Mouse (Mus musculus): Measurements from ENCODE around the gene Mdga1. TPM values are rescaled to one million over a fixed set of nuclear protein-coding genes. Genes with fewer than 3 reads are reported as not detected.
"Not testable (repeated sequence)": the region's sequence is repeated elsewhere in the genome, so short reads cannot be mapped to it uniquely, and the experiment has no call there.

Gene Mdga1
- polyA plus RNA-seq, 1 experiment from 2014 or later = 2.1 TPM

- peaks cover 11% of the 10 kb centered on the region for H3K4me1 ChIP-seq
- H3K9me3 ChIP-seq (replicated peaks) = no peaks in the 10 kb centered on the region
- H3K27ac ChIP-seq = no peak overlapping the region
- 71% methylated on average over 21 of the region's 21 CpGs for WGBS
- H3K4me3 ChIP-seq (replicated peaks) = no peak overlapping the region
- H3K4me2 ChIP-seq = no peak overlapping the region
- H3K9ac ChIP-seq = no peak overlapping the region
- no peaks in the 10 kb centered on the region for H3K36me3 ChIP-seq
- ATAC-seq (replicated peaks; ENCODE audit: low FRiP score) = no peak
- peaks cover 19% of the 10 kb centered on the region for H3K27me3 ChIP-seq
Measured at GRCm38 (mm10) chr17:29799398-29800095, 170.3 kb downstream of the Mdga1 start.

- no peak overlapping the region for H3K27ac ChIP-seq
- H3K9me3 ChIP-seq (replicated peaks) = no peaks in the 10 kb centered on the region
- H3K36me3 ChIP-seq = no peaks in the 10 kb centered on the region
- H3K4me2 ChIP-seq = no peak overlapping the region
- peaks cover 11% of the 10 kb centered on the region for H3K4me1 ChIP-seq
- ATAC-seq (replicated peaks; ENCODE audit: low FRiP score) = no peak
- H3K9ac ChIP-seq = no peak overlapping the region
- H3K27me3 ChIP-seq = peaks cover 26% of the 10 kb centered on the region
- 45% methylated on average over 10 of the region's 10 CpGs for WGBS
- H3K4me3 ChIP-seq (replicated peaks) = no peak overlapping the region
Measured at GRCm38 (mm10) chr17:29798151-29798550, 171.7 kb downstream of the Mdga1 start.

DNA sequence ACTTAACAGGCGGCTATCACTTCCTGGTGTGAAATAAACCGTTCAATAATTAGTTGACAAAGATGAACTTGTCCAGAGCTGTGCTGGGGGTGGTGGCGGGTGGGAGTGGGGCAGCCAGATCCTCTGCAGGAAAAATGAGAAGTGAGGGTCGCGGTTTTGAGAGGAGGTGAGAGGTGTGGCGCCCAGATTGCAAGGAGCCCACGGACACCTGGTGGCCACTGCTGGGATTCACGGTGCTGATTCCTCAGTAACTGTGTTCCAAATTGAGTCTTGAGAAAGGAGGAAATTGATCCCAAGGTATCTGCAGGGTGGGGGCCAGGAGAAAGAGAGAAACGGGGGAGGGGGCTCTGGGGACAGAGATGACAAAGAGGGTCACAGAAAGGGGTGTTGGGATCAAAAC, 173.1 kb downstream of the Mdga1 start:
- no peak for ATAC-seq (replicated peaks; ENCODE audit: low FRiP score)
- Histone ChIP-seq H3K9me3 (replicated peaks) (no peaks in the 10 kb centered on the region), H3K9ac (no peak overlapping the region), H3K4me3 (replicated peaks) (no peak overlapping the region), H3K36me3 (no peaks in the 10 kb centered on the region), H3K27ac (no peak overlapping the region), H3K4me1 (peaks cover 11% of the 10 kb centered on the region), H3K27me3 (peaks cover 26% of the 10 kb centered on the region), H3K4me2 (no peak overlapping the region)
- WGBS = 34% methylated on average over 9 of the region's 9 CpGs

DNA sequence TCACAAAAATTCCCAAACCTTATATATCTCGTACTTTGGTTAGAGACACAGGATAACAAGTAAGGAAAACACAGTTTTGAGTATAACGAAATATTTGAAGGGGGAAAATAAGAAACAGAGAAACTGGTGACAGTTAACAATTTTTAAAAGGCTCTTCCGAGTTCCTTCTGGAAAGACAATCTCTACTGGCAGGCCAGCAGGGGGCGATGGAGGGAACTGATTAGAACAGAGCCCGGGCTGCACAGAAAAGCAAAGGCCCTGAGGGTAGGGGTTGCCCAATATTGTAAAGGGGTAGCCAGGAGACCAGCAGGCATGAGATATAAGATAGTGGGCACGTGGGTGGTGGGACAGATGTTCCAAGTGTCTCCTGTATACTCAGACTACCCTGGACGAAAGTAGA, 173.8 kb downstream of the Mdga1 start:
- Histone ChIP-seq H3K4me2 (no peak overlapping the region), H3K4me3 (replicated peaks) (no peak overlapping the region), H3K9ac (no peak overlapping the region), H3K27ac (no peak overlapping the region), H3K27me3 (peaks cover 26% of the 10 kb centered on the region), H3K36me3 (no peaks in the 10 kb centered on the region), H3K9me3 (replicated peaks) (no peaks in the 10 kb centered on the region), H3K4me1 (peaks cover 11% of the 10 kb centered on the region)
- no peak for ATAC-seq (replicated peaks; ENCODE audit: low FRiP score)
- 12% methylated on average over 7 of the region's 7 CpGs for WGBS

- no peak for ATAC-seq (replicated peaks; ENCODE audit: low FRiP score)
- H3K4me1 ChIP-seq = peaks cover 11% of the 10 kb centered on the region
Measured at GRCm38 (mm10) chr17:29795050-29795770, 174.7 kb downstream of the Mdga1 start.

GRCm38 (mm10) chr17:29791531-29792050, 178.3 kb downstream of the Mdga1 start:
- Histone ChIP-seq H3K4me2 (no peak overlapping the region), H3K27me3 (peaks cover 17% of the 10 kb centered on the region), H3K27ac (no peak overlapping the region), H3K4me1 (peaks cover 14% of the 10 kb centered on the region), H3K4me3 (replicated peaks) (no peak overlapping the region), H3K9ac (no peak overlapping the region), H3K9me3 (replicated peaks) (no peaks in the 10 kb centered on the region), H3K36me3 (no peaks in the 10 kb centered on the region)
- WGBS = 80% methylated on average over 9 of the region's 9 CpGs
- no peak for ATAC-seq (replicated peaks; ENCODE audit: low FRiP score)

More at GRCm38 (mm10) chr17:29795050-29795770, 174.7 kb downstream of the Mdga1 start:
- Histone ChIP-seq H3K9me3 (replicated peaks) (no peaks in the 10 kb centered on the region), H3K4me3 (replicated peaks) (peak overlapping the region; percentile 25), H3K4me2 (peak overlapping the region; percentile 53), H3K9ac (0 out of 2 replicates have a peak overlapping the region, but pooled peaks have one; percentile 17), H3K27ac (no peak overlapping the region), H3K36me3 (no peaks in the 10 kb centered on the region), H3K27me3 (peaks cover 26% of the 10 kb centered on the region)
- WGBS = 5% methylated on average over 23 of the region's 23 CpGs

DNA sequence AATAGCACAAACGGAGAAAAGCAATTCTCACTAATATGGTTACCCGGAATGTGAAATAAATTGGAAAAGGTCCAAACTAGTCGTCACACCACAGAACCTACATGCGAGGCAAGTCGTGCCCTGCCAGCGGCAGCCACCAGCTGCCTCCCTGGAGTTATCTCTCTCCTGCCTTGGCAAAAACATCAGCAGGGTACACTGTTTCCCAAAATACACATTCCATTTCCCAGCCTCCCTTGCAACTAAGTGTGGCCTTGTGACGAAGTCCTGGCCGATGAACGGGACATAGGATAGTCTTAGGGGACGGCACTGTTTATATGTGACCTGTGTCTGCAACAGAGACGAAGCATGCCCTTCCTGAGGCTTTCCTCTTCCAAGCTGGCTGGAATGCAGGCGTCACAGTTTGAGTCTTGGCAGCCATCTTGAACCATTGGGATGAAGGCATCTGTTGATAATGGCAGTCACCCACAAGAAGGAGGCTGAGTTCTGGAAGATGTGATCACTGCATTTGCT, 179.6 kb downstream of the Mdga1 start:
- no peak for ATAC-seq (replicated peaks; ENCODE audit: low FRiP score)
- no peak overlapping the region for H3K27ac ChIP-seq
- H3K4me1 ChIP-seq = peaks cover 8% of the 10 kb centered on the region
- H3K9me3 ChIP-seq (replicated peaks) = no peaks in the 10 kb centered on the region
- no peak overlapping the region for H3K4me3 ChIP-seq (replicated peaks)
- no peaks in the 10 kb centered on the region for H3K36me3 ChIP-seq
- no peak overlapping the region for H3K9ac ChIP-seq
- 86% methylated on average over 12 of the region's 12 CpGs for WGBS
- peaks cover 12% of the 10 kb centered on the region for H3K27me3 ChIP-seq
- no peak overlapping the region for H3K4me2 ChIP-seq

GRCm38 (mm10) chr17:29789715-29790114, 180.2 kb downstream of the Mdga1 start:
- no peaks in the 10 kb centered on the region for H3K36me3 ChIP-seq
- ATAC-seq (replicated peaks; ENCODE audit: low FRiP score) = no peak
- H3K9me3 ChIP-seq (replicated peaks) = no peaks in the 10 kb centered on the region
- no peak overlapping the region for H3K4me3 ChIP-seq (replicated peaks)
- no peak overlapping the region for H3K9ac ChIP-seq
- 67% methylated on average over 9 of the region's 9 CpGs for WGBS
- no peak overlapping the region for H3K4me2 ChIP-seq
- 0 out of 2 replicates have a peak, but pooled peaks cover 2% of the 10 kb centered on the region for H3K4me1 ChIP-seq
- H3K27me3 ChIP-seq = peaks cover 8% of the 10 kb centered on the region; the same call in 1 of the 2 replicates
- H3K27ac ChIP-seq = no peak overlapping the region

GRCm38 (mm10) chr17:29788573-29788972, 181.3 kb downstream of the Mdga1 start:
- WGBS = 77% methylated on average over 10 of the region's 10 CpGs
- H3K9me3 ChIP-seq (replicated peaks) = no peaks in the 10 kb centered on the region

GRCm38 (mm10) chr17:29784820-29785219, 185.1 kb downstream of the Mdga1 start:
- Histone ChIP-seq H3K4me2 (no peak overlapping the region), H3K4me3 (replicated peaks) (no peak overlapping the region), H3K9ac (no peak overlapping the region), H3K36me3 (no peaks in the 10 kb centered on the region), H3K4me1 (0 out of 2 replicates have a peak, but pooled peaks cover 2% of the 10 kb centered on the region), H3K27me3 (no peaks in the 10 kb centered on the region), H3K9me3 (replicated peaks) (no peaks in the 10 kb centered on the region), H3K27ac (no peak overlapping the region)
- WGBS = 84% methylated on average over 9 of the region's 9 CpGs
- no peak for ATAC-seq (replicated peaks; ENCODE audit: low FRiP score)

More at GRCm38 (mm10) chr17:29788573-29788972, 181.3 kb downstream of the Mdga1 start:
- Histone ChIP-seq H3K27me3 (no peaks in the 10 kb centered on the region), H3K4me2 (no peak overlapping the region), H3K36me3 (no peaks in the 10 kb centered on the region), H3K9ac (no peak overlapping the region), H3K4me1 (0 out of 2 replicates have a peak, but pooled peaks cover 2% of the 10 kb centered on the region), H3K4me3 (replicated peaks) (no peak overlapping the region), H3K27ac (no peak overlapping the region)
- ATAC-seq (replicated peaks; ENCODE audit: low FRiP score) = no peak

- H3K9me3 ChIP-seq (replicated peaks); H3K4me3 ChIP-seq (replicated peaks); H3K27me3 ChIP-seq; H3K27ac ChIP-seq; ATAC-seq (replicated peaks; ENCODE audit: low FRiP score); H3K9ac ChIP-seq; H3K36me3 ChIP-seq; H3K4me2 ChIP-seq; H3K4me1 ChIP-seq: not testable (repeated sequence)
- 92% methylated on average over 4 of the region's 4 CpGs for WGBS
Measured at GRCm38 (mm10) chr17:29781472-29781871, 188.4 kb downstream of the Mdga1 start.

- Histone ChIP-seq H3K4me3 (replicated peaks) (no peak overlapping the region), H3K27ac (no peak overlapping the region), H3K9ac (no peak overlapping the region), H3K27me3 (peaks cover 12% of the 10 kb centered on the region; the same call in 1 of the 2 replicates), H3K9me3 (replicated peaks) (no peaks in the 10 kb centered on the region), H3K4me2 (no peak overlapping the region), H3K36me3 (no peaks in the 10 kb centered on the region), H3K4me1 (no peaks in the 10 kb centered on the region)
- 56% methylated on average over 8 of the region's 8 CpGs for WGBS
- no peak for ATAC-seq (replicated peaks; ENCODE audit: low FRiP score)
Measured at GRCm38 (mm10) chr17:29778021-29778420, 191.9 kb downstream of the Mdga1 start.
